Mouse (Mus musculus) duodenum, adult 2 months (tissue): ENCODE measurements around the gene Las1l. TPM values are rescaled to one million over a fixed set of nuclear protein-coding genes. Genes with fewer than 3 reads are reported as not detected.

ENCODE experiments used
- polyA plus RNA-seq: library from polyadenylated mRNA; depleted of rRNA; stranded (reverse); fragments of >200 nt; gene quantifications from 2 replicates; pipeline ENCODE4 v1.2.3, GENCODE M21; 2012; ENCODE audit warnings: low replicate concordance; rRNA removed

Gene Las1l
- polyA plus RNA-seq: 4.1 and 6.3 TPM in 2 replicates

DNA sequence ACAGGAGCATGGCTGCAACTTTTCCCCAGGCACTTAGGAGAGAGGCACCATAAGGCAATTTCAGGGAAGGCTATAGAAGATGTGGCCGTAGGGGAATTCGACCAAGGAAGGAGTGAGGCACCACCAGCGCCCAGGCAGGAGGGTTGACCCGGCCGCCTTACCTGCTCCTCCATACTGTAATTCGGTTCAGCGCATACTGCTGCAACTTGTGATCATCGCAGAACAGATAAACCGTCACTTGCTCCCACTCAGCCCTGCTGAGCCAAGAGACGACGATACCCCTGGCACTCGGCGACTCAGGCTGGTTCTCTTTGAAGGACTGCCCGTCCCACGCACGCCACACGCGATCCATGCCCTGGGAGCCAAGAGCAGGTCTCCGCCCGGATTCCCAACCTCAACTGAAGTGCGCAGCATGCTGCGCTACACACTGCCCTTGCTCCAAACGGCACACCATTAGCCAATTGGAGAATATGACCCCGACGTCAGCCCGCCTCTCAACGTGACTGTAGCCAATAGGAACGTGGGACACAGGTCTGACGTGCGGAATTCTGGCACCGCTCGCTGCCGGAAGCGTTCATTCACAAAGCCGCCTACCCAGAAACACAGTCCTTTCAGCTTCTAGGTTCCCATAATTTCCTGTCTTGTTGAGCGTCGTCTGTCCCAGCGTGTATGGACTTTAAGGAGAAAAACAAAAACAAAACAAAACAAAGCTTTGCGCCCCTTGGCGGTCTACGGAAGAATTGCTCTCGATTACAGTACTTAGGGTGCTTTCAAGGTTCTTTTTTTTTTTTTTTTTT lies at the start of gene Las1l:
Gene Las1l, minus strand, starts transcription at position 466 of the 797 bp plus-strand sequence.

Other genes with a start within 250 kb of the Las1l start
- 0.11 and 0.21 TPM in 2 replicates for gene Zc3h12b, start 245.3 kb downstream of the Las1l start, polyA plus RNA-seq
- gene Msn, start 139.1 kb upstream of the Las1l start, polyA plus RNA-seq: 6.9 and 12.9 TPM in 2 replicates